Mouse (Mus musculus) layer of hippocampus, adult 9-10 months (tissue): ENCODE results near the gene Satb2.

Source experiments
- DNase-seq: peaks from one replicate; pipeline ENCODE4 v3.0.0; 2022; ENCODE audit warnings: low spot score

The Satb2 gene

GRCm38 (mm10) chr1:56978151-56978700 is at the start of gene Satb2:
Gene Satb2 (minus strand): TSS chr1:56978650.
- DNase-seq = no peak

GRCm38 (mm10) chr1:57018941-57019340 is 40.5 kb upstream of the Satb2 start:
- DNase-seq = no peak

GRCm38 (mm10) chr1:57013856-57014255 is 35.4 kb upstream of the Satb2 start:
- DNase-seq = no peak

- no peak for DNase-seq
These were observed 30.7 kb upstream of the Satb2 start for GRCm38 (mm10) chr1:57009171-57009570.

GRCm38 (mm10) chr1:56995041-56995440 is 16.6 kb upstream of the Satb2 start:
- no peak for DNase-seq

- no peak for DNase-seq
These were observed 13.9 kb upstream of the Satb2 start for GRCm38 (mm10) chr1:56992310-56992709.

DNA sequence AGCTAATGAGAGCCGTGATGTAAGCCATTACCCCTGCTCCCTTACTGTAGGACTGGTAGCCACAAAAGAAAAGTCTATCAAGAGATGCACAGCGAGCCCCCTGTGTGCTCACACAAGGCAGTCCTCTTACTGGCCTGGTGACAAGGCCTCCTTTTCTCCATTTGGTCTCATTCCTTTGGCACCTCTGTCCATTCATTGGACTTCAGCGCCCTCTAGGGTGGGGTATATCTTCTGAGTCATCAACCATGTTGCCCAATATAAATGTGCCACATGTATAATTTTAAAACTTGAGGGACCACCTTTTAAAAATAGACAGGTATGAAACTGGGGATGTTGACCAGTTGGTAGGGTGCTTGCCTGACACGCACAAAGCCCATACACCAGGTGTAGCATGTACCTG is 13.2 kb upstream of the Satb2 start:
- DNase-seq = no peak

GRCm38 (mm10) chr1:56984483-56984810 is 6.0 kb upstream of the Satb2 start:
- DNase-seq = no peak

DNA sequence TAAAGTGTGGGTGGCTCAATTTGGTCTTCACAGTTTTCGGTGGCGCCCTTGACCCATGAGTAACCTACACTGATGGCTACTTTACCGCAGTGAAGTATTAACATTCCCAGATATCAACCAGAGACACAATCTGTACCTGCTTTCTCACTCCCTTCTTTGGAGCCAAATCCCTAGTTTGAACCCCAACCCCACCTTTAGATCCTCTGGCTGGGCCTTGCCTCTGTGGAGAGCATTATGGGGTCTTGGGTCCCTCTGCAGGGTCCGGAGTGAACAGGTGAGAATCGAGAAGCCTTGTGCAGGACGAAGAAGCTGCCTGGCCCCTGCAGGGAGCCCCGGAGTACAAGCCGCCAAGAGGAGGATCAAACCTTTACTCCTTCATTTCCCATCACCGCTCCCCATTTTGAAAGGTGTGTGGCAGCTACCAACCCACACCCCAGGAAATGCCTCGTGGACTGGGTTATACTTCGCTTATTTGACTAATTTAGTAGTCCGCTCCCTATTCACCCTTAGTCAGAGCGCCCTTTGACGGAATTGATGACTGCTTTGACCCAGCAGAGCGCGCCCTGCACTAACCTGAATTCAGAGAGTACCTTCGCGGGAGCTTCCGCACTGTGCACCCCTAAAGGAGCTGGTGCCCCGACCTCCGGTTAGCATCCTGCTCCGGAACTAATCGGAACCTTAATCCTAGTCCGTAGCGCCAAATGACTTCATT is 5.5 kb upstream of the Satb2 start:
- DNase-seq = no peak

GRCm38 (mm10) chr1:56983100-56983590 is 4.7 kb upstream of the Satb2 start:
- DNase-seq = no peak

GRCm38 (mm10) chr1:56982631-56983030 is 4.2 kb upstream of the Satb2 start:
- no peak for DNase-seq

DNA sequence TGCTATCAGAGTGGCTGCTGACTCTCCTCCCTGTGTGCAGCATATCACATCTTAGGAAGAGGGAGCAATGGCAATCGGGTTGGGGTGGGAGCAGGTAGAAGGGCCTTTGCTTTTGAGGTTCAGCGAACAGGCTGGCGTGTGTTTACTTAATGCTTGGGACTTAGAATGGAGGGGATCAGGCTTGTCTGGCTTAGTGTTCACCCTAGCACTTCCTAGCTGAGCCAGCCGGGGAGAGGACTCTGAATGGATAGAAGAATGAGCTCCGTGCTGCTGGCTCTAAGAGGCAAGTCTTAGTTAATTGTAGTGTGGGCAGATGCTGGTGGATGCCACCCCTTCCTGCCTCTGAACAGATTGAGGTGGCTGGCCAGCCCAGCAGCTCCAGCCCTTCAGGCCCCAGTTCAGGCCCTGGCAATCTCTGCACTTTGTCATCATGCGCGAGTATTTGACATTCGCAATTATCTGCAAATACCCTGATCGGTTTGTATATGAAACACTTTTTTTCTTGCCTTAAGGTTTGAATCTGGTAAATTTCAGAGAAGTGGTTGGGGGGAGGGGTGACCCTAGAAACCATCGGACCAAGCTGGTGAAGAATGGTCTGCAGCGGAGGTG is 3.6 kb upstream of the Satb2 start:
- no peak for DNase-seq

- DNase-seq = no peak
These were observed 3.1 kb upstream of the Satb2 start for GRCm38 (mm10) chr1:56981508-56981907.

DNA sequence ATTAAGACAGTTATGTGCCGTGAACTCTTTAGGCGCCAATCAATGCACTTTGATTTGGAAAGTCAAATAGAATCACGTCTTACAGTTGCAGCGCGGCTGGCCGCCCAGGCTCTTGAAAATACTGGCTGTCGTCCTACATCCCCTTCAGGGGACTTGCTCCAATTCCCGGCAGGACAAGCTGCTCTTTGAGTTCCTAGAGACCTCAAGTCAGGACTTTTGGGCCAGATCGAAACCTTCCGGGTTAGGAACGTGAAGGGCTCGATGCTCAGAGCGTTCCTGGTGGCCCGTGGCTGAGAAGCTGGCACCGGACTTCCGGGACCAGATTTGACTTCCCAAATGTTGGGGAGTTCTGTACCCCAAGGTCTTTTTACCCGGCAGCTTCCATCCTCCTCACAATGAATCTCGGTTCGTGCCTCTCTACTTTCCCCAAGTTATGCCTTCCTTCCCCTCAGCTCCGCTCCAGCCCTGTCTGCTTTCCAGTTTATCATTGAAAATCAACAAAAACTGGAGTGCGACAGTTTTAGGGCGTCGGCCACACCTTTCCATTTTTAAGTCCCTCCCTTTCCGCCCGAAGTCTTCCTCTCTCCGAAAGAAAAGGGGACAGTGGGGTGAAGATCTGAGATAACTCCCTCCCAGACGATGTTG is 2.3 kb upstream of the Satb2 start:
- DNase-seq = no peak

- DNase-seq = no peak
These were observed 1.3 kb upstream of the Satb2 start for GRCm38 (mm10) chr1:56979531-56980395.

- no peak for DNase-seq
These were observed 999 bp downstream of the Satb2 start for GRCm38 (mm10) chr1:56977201-56978100.

- DNase-seq = no peak
These were observed 1.7 kb downstream of the Satb2 start for GRCm38 (mm10) chr1:56976825-56977104.

DNA sequence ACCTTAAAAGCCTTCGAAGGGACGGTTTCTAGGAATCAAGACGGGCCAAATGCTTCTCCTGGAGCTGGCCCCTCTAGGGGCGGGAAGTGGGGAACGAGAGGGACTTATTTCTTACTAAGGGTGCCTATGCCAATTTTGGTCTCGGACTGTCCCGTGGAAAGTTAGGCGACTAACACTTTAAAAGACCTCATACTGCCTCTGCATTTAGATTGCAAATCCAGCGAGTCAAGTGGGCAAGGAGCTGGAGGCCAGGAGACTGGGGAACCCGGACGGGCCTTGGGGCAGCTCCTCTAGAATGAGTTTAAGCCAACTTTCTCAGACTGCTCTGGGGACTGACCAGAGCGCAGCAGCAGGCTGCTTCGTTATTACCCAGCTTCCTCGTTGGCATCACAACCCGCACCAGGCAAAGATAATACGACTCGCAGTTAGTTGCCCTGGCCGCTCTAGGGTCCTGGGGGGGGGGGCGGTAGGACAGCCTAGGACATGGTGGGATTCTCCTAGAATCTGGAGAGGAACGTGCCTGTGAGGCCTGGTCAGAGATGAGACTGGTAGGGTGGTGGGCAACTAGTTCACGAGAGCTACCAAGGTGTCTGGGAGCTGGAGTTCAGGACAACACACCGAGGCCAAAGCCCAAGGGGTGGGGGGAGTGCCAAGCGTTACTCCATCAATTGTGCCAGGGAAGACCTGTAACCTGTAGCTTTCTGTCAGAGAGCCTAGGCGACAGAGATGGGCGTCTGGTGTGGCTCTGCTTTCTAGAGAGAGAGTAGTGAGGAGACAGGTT is 2.2 kb downstream of the Satb2 start:
- DNase-seq = no peak

DNA sequence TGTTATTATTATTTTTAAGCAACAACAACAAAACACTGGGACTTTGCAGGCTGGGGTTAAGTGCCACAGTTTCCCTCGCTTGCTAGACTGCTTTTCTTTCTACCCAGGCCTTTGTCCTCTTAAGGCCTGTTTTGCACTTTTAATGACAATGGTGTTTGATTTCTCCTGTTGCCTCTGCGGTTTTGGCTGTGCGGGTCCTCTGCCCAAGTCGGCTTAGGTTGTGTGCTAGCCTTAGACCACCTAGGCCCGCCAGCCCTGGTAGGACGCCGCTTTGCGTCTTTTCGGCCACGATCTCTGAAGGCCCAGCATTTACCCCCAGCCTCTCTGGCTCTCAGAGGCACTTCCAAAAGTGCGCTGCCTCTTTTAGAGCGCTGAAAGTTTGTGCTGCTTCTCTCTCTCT is 2.9 kb downstream of the Satb2 start:
- DNase-seq = no peak

DNA sequence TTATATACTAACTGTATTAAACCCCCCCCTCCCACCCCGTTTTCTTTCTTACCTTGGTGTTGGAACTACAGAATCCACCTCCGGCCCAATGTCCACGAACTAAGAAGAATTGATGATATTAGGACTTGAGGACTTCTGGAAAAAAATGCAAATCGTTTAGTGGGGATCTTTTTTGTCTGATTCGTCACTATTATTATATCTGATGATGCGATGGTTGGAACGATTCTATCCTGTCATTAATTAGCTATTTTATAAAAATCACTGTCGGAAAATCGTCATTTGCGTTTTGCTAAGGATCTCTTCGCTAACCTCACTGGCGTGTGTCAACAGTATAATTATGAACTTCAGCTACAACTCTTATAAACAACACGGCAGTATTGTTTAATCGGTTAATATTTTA is 4.3 kb downstream of the Satb2 start:
- no peak for DNase-seq

GRCm38 (mm10) chr1:56973593-56973950 is 4.9 kb downstream of the Satb2 start:
- no peak for DNase-seq
